Mouse (Mus musculus) kidney, postnatal 36 days (tissue): ENCODE measurements at regions not wholly inside any gene's neighbourhood (a gene's known extent, or its start where the extent isn't known, plus 50 kb on each side); places are given as distances from the start of the nearest gene placed in this dataset.

ENCODE experiments used
- DNase-seq, 2 experiments: peaks; one replicate each; pipeline ENCODE4 v3.0.0; 2021 to 2022; ENCODE audit warnings: mixed read lengths in 2 of 2

GRCm38 (mm10) chr14:85965139-85965538 lies 1175.9 kb downstream of the Diaph3 start:
- no peak for DNase-seq

GRCm38 (mm10) chr14:85945707-85946313 lies 1195.2 kb downstream of the Diaph3 start:
- DNase-seq = no peak

GRCm38 (mm10) chr14:85942792-85943191 lies 1198.2 kb downstream of the Diaph3 start:
- no peak for DNase-seq

GRCm38 (mm10) chr14:85940585-85940984 lies 1200.5 kb downstream of the Diaph3 start:
- no peak for DNase-seq

- DNase-seq = no peak
Observed at GRCm38 (mm10) chr14:85935091-85935490, 1205.9 kb downstream of the Diaph3 start.

- no peak for DNase-seq
Observed at GRCm38 (mm10) chr14:85930387-85930786, 1210.6 kb downstream of the Diaph3 start.

GRCm38 (mm10) chr14:85918894-85919293 lies 1222.1 kb downstream of the Diaph3 start:
- DNase-seq = no peak

- DNase-seq = no peak
Observed at GRCm38 (mm10) chr14:85915761-85916160, 1225.3 kb downstream of the Diaph3 start.

- no peak for DNase-seq
Observed at GRCm38 (mm10) chr14:85897890-85898289, 1243.1 kb downstream of the Diaph3 start.

- DNase-seq = no peak
Observed at GRCm38 (mm10) chr14:85861371-85861951, 1279.6 kb downstream of the Diaph3 start.

GRCm38 (mm10) chr14:85849490-85849889 lies 1291.5 kb downstream of the Diaph3 start:
- no peak for DNase-seq

GRCm38 (mm10) chr14:85835494-85835893 lies 1305.5 kb downstream of the Diaph3 start:
- no peak for DNase-seq

- DNase-seq = no peak
Observed at GRCm38 (mm10) chr14:85814920-85815319, 1326.1 kb downstream of the Diaph3 start.

- no peak for DNase-seq
Observed at GRCm38 (mm10) chr14:85784386-85784785, 1341.0 kb downstream of the Pcdh17 start.

GRCm38 (mm10) chr14:85770636-85771035 lies 1327.3 kb downstream of the Pcdh17 start:
- DNase-seq = peak; percentile 5 to 55

- no peak for DNase-seq
Observed at GRCm38 (mm10) chr14:85768301-85768700, 1324.9 kb downstream of the Pcdh17 start.

GRCm38 (mm10) chr14:85757343-85757742 lies 1314.0 kb downstream of the Pcdh17 start:
- DNase-seq = no peak

- DNase-seq = no peak
Observed at GRCm38 (mm10) chr14:85738567-85738966, 1295.2 kb downstream of the Pcdh17 start.
